Mouse (Mus musculus) limb, embryonic 15.5 days (tissue): Measurements from ENCODE around the gene Arhgap22. TPM values are rescaled to one million over a fixed set of nuclear protein-coding genes. Genes with fewer than 3 reads are reported as not detected.

ENCODE experiments used
- ATAC-seq: fragments of 200-750 bp; cut with Nextera tagmentation; 2 replicates; pipeline ENCODE4 v1.8.0; 2017; ENCODE audit warnings: low read depth, moderate TSS enrichment; ENCODE audit not compliant: insufficient number of reproducible peaks, low FRiP score, low TSS enrichment
- H3K27ac ChIP-seq: fragments of 300-500 bp; sonication (generic); 2 replicates; pipeline ENCODE4 v1.5.1; 2015; ENCODE audit warnings: moderate library complexity, mild to moderate bottlenecking, inconsistent platforms
- H3K27me3 ChIP-seq: fragments of 300-500 bp; sonication (generic); 2 replicates; pipeline ENCODE4 v1.6.1; 2015; ENCODE audit warnings: inconsistent platforms
- H3K36me3 ChIP-seq: fragments of 300-500 bp; sonication (generic); 2 replicates; pipeline ENCODE4 v1.6.1; 2015; ENCODE audit warnings: inconsistent platforms
- H3K4me1 ChIP-seq: fragments of 300-500 bp; sonication (generic); 2 replicates; pipeline ENCODE4 v1.6.1; 2015; ENCODE audit warnings: inconsistent platforms
- H3K4me2 ChIP-seq: fragments of 300-500 bp; sonication (generic); 2 replicates; pipeline ENCODE4 v1.6.1; 2015; ENCODE audit warnings: mild to moderate bottlenecking, inconsistent platforms
- H3K4me3 ChIP-seq: fragments of 300-500 bp; sonication (generic); 2 replicates; pipeline ENCODE4 v1.5.1; 2015; ENCODE audit warnings: mild to moderate bottlenecking, inconsistent platforms
- H3K9ac ChIP-seq: fragments of 300-500 bp; sonication (generic); 2 replicates; pipeline ENCODE4 v1.6.1; 2015; ENCODE audit warnings: inconsistent platforms
- H3K9me3 ChIP-seq: fragments of 300-500 bp; sonication (generic); 2 replicates; pipeline ENCODE4 v1.6.1; 2016; ENCODE audit warnings: inconsistent platforms
- WGBS: fragments of 180-500 bp; shearing (Covaris S2); methylation state at CpG from one replicate; pipeline ENCODE4 v1.1.7; 2015; 5-methylcytosine and 5-hydroxymethylcytosine counted together
- polyA plus RNA-seq: library from polyadenylated mRNA; unstranded; fragments of >200 nt; fragmentation: Nextera tagmentation; extraction: Ambion mirVana; gene quantifications from 2 replicates; pipeline ENCODE4 v1.2.1, GENCODE M21; 2015

Arhgap22 gene
- polyA plus RNA-seq, 1 experiment from 2014 or later: 6.7 TPM

GRCm38 (mm10) chr14:33319541-33320521 is 106.0 kb downstream of the Arhgap22 start:
- H3K27ac ChIP-seq: 0 out of 2 replicates have a peak overlapping the region, but pooled peaks have one; percentile 61
- H3K27me3 ChIP-seq: peaks cover 25% of the 10 kb centered on the region; the same call in 1 of the 2 replicates
- under 1% methylated on average over 98 of the region's 106 CpGs for WGBS

DNA sequence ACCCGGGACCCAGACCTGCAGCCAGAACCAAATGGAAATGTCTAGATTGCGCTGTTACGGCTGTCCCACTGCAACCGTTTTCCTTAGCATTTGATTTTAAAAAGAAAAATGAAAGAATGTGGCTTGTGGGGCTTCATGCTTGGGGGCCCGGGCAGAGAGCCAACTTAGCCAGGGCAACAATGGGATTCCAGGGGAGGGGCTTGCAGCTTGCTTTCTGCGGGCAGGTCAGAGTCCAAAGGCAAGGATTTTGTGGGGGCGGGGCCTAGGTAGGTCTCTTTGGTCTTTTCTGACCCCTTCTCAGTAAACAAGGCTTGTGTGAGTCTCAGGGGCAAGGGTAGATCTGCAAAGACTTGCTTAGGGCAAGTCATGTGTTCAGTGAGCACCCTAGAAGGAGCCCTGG is 107.0 kb downstream of the Arhgap22 start:
- H3K4me1 ChIP-seq: peaks cover 33% of the 10 kb centered on the region
- no peak overlapping the region for H3K27ac ChIP-seq
- no peak overlapping the region for H3K9ac ChIP-seq
- 10% methylated on average over 7 of the region's 7 CpGs for WGBS
- H3K4me2 ChIP-seq: peak overlapping the region; percentile 100
- peaks cover 20% of the 10 kb centered on the region; the same call in 1 of the 2 replicates for H3K27me3 ChIP-seq
- peak overlapping the region; percentile 63; the same call in 1 of the 2 replicates for H3K4me3 ChIP-seq
- H3K9me3 ChIP-seq: no peaks in the 10 kb centered on the region
- ATAC-seq: no peak
- no peaks in the 10 kb centered on the region for H3K36me3 ChIP-seq

More at GRCm38 (mm10) chr14:33319541-33320521, 106.0 kb downstream of the Arhgap22 start:
- peak overlapping the region; percentile 47 for H3K9ac ChIP-seq
- peak; percentile 40; the same call in 1 of the 2 replicates for ATAC-seq
- H3K36me3 ChIP-seq: no peaks in the 10 kb centered on the region
- H3K4me1 ChIP-seq: peaks cover 33% of the 10 kb centered on the region
- peak overlapping the region; percentile 100 for H3K4me2 ChIP-seq
- no peaks in the 10 kb centered on the region for H3K9me3 ChIP-seq
- H3K4me3 ChIP-seq: peak overlapping the region; percentile 63

GRCm38 (mm10) chr14:33322661-33323088 is 108.8 kb downstream of the Arhgap22 start:
- Histone ChIP-seq H3K9me3 (no peaks in the 10 kb centered on the region), H3K4me3 (no peak overlapping the region), H3K27me3 (peaks cover 17% of the 10 kb centered on the region; the same call in 1 of the 2 replicates), H3K27ac (no peak overlapping the region), H3K4me2 (no peak overlapping the region), H3K36me3 (no peaks in the 10 kb centered on the region), H3K4me1 (peaks cover 34% of the 10 kb centered on the region), H3K9ac (no peak overlapping the region)
- WGBS: 24% methylated on average over 7 of the region's 7 CpGs
- no peak for ATAC-seq

GRCm38 (mm10) chr14:33324556-33324955 is 110.7 kb downstream of the Arhgap22 start:
- Histone ChIP-seq H3K4me2 (no peak overlapping the region), H3K36me3 (no peaks in the 10 kb centered on the region), H3K9me3 (no peaks in the 10 kb centered on the region), H3K4me1 (peaks cover 34% of the 10 kb centered on the region), H3K4me3 (no peak overlapping the region), H3K9ac (no peak overlapping the region), H3K27ac (no peak overlapping the region), H3K27me3 (peaks cover 13% of the 10 kb centered on the region; the same call in 1 of the 2 replicates)
- ATAC-seq: no peak
- 71% methylated on average over 6 of the region's 6 CpGs for WGBS

GRCm38 (mm10) chr14:33328369-33328768 is 114.5 kb downstream of the Arhgap22 start:
- Histone ChIP-seq H3K9me3 (no peaks in the 10 kb centered on the region), H3K36me3 (no peaks in the 10 kb centered on the region), H3K9ac (no peak overlapping the region), H3K4me3 (no peak overlapping the region), H3K4me2 (no peak overlapping the region), H3K4me1 (peaks cover 26% of the 10 kb centered on the region), H3K27me3 (no peaks in the 10 kb centered on the region), H3K27ac (no peak overlapping the region)
- WGBS: 55% methylated on average over 5 of the region's 5 CpGs
- no peak for ATAC-seq

GRCm38 (mm10) chr14:33329297-33329805 is 115.5 kb downstream of the Arhgap22 start:
- 84% methylated on average over 5 of the region's 5 CpGs for WGBS

GRCm38 (mm10) chr14:33330986-33331385 is 117.2 kb downstream of the Arhgap22 start:
- Histone ChIP-seq H3K4me1 (peaks cover 30% of the 10 kb centered on the region), H3K4me3 (no peak overlapping the region), H3K27ac (peak overlapping the region; percentile 64; the same call in 1 of the 2 replicates), H3K4me2 (no peak overlapping the region), H3K27me3 (no peaks in the 10 kb centered on the region), H3K36me3 (no peaks in the 10 kb centered on the region), H3K9me3 (no peaks in the 10 kb centered on the region), H3K9ac (no peak overlapping the region)
- WGBS: 45% methylated on average over 4 of the region's 4 CpGs
- ATAC-seq: no peak

More at GRCm38 (mm10) chr14:33329297-33329805, 115.5 kb downstream of the Arhgap22 start:
- H3K9ac ChIP-seq: no peak overlapping the region
- ATAC-seq: no peak
- no peak overlapping the region for H3K4me3 ChIP-seq
- H3K9me3 ChIP-seq: no peaks in the 10 kb centered on the region
- H3K27ac ChIP-seq: no peak overlapping the region
- no peaks in the 10 kb centered on the region for H3K36me3 ChIP-seq
- no peak overlapping the region for H3K4me2 ChIP-seq
- no peaks in the 10 kb centered on the region for H3K27me3 ChIP-seq
- H3K4me1 ChIP-seq: peaks cover 26% of the 10 kb centered on the region

DNA sequence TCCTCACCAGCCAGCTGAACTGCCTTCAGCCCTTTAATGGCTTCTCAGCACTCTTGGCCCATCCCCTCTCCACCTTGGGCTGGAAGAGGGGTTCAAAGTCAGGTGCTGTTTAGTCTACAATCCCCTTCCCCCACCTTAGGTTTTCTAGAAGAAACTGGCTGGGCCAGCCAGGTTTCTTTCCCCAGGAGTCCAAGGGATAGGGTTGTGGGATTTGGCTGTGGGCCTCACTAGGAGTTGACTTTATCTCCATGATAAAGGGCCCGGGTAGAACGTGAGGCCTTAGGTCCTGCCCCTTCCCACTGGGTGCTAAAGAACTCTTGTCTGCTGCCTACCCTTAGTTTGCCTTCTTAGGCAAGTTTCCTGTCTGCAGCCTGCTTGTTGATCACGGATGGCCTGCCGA is 117.8 kb downstream of the Arhgap22 start:
- 42% methylated on average over 4 of the region's 4 CpGs for WGBS
- Histone ChIP-seq H3K9me3 (no peaks in the 10 kb centered on the region), H3K4me1 (peaks cover 30% of the 10 kb centered on the region), H3K36me3 (no peaks in the 10 kb centered on the region), H3K4me3 (no peak overlapping the region), H3K27me3 (no peaks in the 10 kb centered on the region), H3K4me2 (no peak overlapping the region), H3K27ac (peak overlapping the region; percentile 64), H3K9ac (no peak overlapping the region)
- no peak for ATAC-seq

GRCm38 (mm10) chr14:33333833-33334232 is 120.0 kb downstream of the Arhgap22 start:
- Histone ChIP-seq H3K9me3 (no peaks in the 10 kb centered on the region), H3K4me3 (no peak overlapping the region), H3K4me1 (peaks cover 21% of the 10 kb centered on the region), H3K36me3 (no peaks in the 10 kb centered on the region), H3K27ac (no peak overlapping the region), H3K4me2 (no peak overlapping the region), H3K27me3 (no peaks in the 10 kb centered on the region), H3K9ac (no peak overlapping the region)
- no peak for ATAC-seq
- 85% methylated on average over 4 of the region's 4 CpGs for WGBS

DNA sequence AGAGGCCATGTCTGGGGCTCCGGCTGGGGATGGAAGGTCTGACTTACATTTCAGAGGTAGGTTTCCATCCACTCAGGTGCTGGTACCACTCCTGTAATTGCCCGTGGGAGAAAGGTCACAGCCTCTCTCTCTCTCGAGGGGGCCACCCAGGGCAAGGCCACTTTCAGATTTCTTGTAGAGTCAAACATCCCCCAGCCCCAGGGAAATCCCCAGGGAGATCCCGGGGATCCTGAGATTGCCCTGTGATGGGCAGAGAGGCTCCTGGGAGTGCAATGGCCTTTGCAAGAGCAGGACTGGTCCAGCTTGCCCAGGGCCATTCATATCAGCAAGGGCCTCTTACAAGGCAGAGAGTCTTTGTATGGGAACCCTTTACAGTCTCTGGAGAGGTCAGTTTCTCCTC is 120.6 kb downstream of the Arhgap22 start:
- Histone ChIP-seq H3K9ac (no peak overlapping the region), H3K4me1 (peaks cover 17% of the 10 kb centered on the region), H3K9me3 (no peaks in the 10 kb centered on the region), H3K27ac (no peak overlapping the region), H3K4me2 (no peak overlapping the region), H3K36me3 (no peaks in the 10 kb centered on the region), H3K4me3 (no peak overlapping the region), H3K27me3 (no peaks in the 10 kb centered on the region)
- ATAC-seq: no peak
- WGBS: 81% methylated on average over 4 of the region's 4 CpGs

GRCm38 (mm10) chr14:33335733-33336132 is 121.9 kb downstream of the Arhgap22 start:
- Histone ChIP-seq H3K4me3 (no peak overlapping the region), H3K36me3 (no peaks in the 10 kb centered on the region), H3K9ac (no peak overlapping the region), H3K27me3 (no peaks in the 10 kb centered on the region), H3K27ac (no peak overlapping the region), H3K4me1 (peaks cover 16% of the 10 kb centered on the region), H3K9me3 (no peaks in the 10 kb centered on the region), H3K4me2 (no peak overlapping the region)
- WGBS: 63% methylated on average over 6 of the region's 6 CpGs
- no peak for ATAC-seq

- Histone ChIP-seq H3K4me1 (peaks cover 6% of the 10 kb centered on the region; the same call in 1 of the 2 replicates), H3K27ac (no peak overlapping the region), H3K9me3 (no peaks in the 10 kb centered on the region), H3K36me3 (no peaks in the 10 kb centered on the region), H3K4me3 (no peak overlapping the region), H3K9ac (no peak overlapping the region), H3K27me3 (no peaks in the 10 kb centered on the region), H3K4me2 (no peak overlapping the region)
- WGBS: 73% methylated on average over 5 of the region's 5 CpGs
- no peak for ATAC-seq
These were observed 124.9 kb downstream of the Arhgap22 start for GRCm38 (mm10) chr14:33338684-33339083.
